ENCODE assay signal across 10 mouse cellular contexts in the genomic region with DNA sequence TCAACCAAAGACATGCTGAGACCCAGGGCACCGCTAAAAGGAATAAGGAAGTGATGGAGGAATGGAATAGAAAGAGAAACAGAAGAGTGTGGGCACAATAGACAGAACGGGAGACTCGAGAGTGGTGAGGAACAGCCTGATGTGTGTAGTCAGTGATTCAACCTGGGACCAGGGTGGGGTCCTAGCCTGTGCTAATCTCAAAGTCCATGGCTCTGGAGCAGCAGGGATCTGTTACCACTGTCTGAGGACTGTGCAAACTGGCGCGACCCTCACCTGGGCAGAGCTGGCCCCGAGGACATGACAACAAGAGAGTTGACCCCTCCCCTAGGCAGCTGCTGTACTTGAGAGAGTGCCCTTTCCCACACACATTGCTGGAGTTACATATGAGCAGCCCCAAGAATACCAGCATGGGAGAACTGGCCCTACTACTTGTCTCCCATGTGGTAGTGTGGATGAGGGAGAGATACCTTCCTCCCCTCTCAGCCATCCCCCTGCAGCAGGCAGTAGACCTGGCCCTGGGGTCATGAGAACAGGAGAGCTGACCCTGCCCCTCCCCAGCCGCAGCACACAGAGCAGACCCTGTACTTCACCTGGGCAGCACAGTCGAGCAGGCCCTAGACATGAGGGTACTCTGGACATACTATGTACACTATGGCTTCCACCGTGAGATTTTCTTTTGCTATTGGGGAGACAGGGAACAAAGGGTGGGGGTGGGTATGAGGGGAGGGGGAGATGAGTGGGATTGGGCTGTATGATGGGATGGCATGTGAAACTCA.
DNase-seq lines count a peak whose midpoint lies in the region; ATAC-seq and TF ChIP-seq lines count a peak whose summit lies in the region.
"Had no signal": no experiment of that assay in that cellular context is flagged by ENCODE, and none has a peak within 500 bp of the region (broad histone marks: within the 10 kb centered on the region; RNA-seq: fewer than 3 reads in every experiment).

No protein-coding gene starts in this region.

- H3K4me3 ChIP-seq in heart, embryonic 15.5 days = no peak overlapping the region
- no peak overlapping the region for H3K4me3 ChIP-seq in heart, adult 2 months
- H3K4me3 ChIP-seq in neural tube, embryonic 11.5 days (ENCODE audit: low read depth, low read length) = no peak overlapping the region
- H3K4me3 ChIP-seq in liver, postnatal 0 days (ENCODE audit: low read depth, low read length) = peak overlapping the region; percentile 23
- H3K4me3 ChIP-seq: limb, embryonic 15.5 days had no signal

- 0 out of 2 replicates have a peak, but pooled peaks have one; percentile 39 for ATAC-seq in heart, embryonic 15.5 days (replicated peaks; ENCODE audit: insufficient number of reproducible peaks, insufficient read depth, low FRiP score, low read depth)
- ATAC-seq in neural tube, embryonic 11.5 days (ENCODE audit: insufficient read depth, low FRiP score, low TSS enrichment) = 0 out of 2 replicates have a peak, but pooled peaks have one; percentile 25
- peak; percentile 43 for ATAC-seq in liver, postnatal 0 days
- ATAC-seq in erythroid progenitor cell, adult 5-6 weeks (replicated peaks; ENCODE audit: low FRiP score, poor library complexity, severe bottlenecking) = no peak

- WGBS in heart, embryonic 15.5 days = 86% methylated on average over 9 of the region's 9 CpGs
- 84% methylated on average over 9 of the region's 9 CpGs for WGBS in heart, adult 2 months
- 91% methylated on average over 9 of the region's 9 CpGs for WGBS in neural tube, embryonic 11.5 days
- WGBS in liver, postnatal 0 days (ENCODE audit: insufficient replicate concordance) = 61% methylated on average over 9 of the region's 9 CpGs

- TF ChIP-seq EP300 in heart, adult 2 months (IDR thresholded peaks at IDR 0.05; ENCODE audit: insufficient read depth, low read depth, low read length) = no peak
- TF ChIP-seq EP300 in liver, postnatal 0 days (IDR thresholded peaks at IDR 0.05; ENCODE audit: low read depth) = no peak

- TF ChIP-seq POLR2A in heart, adult 2 months (IDR thresholded peaks at IDR 0.05; ENCODE audit: insufficient read depth, low read depth, low read length) = no peak

- DNase-seq in heart, adult 2 months = no peak
- DNase-seq in neural tube, embryonic 11.5 days (ENCODE audit: low spot score) = no peak
- DNase-seq in neural tube, embryonic 10.5 days (ENCODE audit: extremely low spot score, low spot score) = no peak
- peak; percentile 27 for DNase-seq in liver, postnatal 0 days
- no peak for DNase-seq in heart, postnatal 10 days
- no peak for DNase-seq in heart, postnatal 36 days
- DNase-seq: thymus, adult 2 months had no signal

- no peaks in the 10 kb centered on the region; the same call in 1 of the 2 replicates for H3K4me1 ChIP-seq in heart, embryonic 15.5 days (replicated peaks)
- H3K4me1 ChIP-seq in heart, adult 2 months (ENCODE audit: control insufficient read depth, insufficient read depth, low read length) = 0 out of 2 replicates have a peak, but pooled peaks cover 3% of the 10 kb centered on the region
- H3K4me1 ChIP-seq in neural tube, embryonic 11.5 days (ENCODE audit: control insufficient read depth, insufficient read depth, low read length) = no peaks in the 10 kb centered on the region
- no peaks in the 10 kb centered on the region for H3K4me1 ChIP-seq in liver, postnatal 0 days (ENCODE audit: insufficient read depth)

- TF ChIP-seq CTCF in heart, adult 2 months (IDR thresholded peaks at IDR 0.05) = no peak
- no peak for TF ChIP-seq CTCF in liver, postnatal 0 days (IDR thresholded peaks at IDR 0.05; ENCODE audit: low read depth)

- H3K4me2 ChIP-seq in heart, embryonic 15.5 days = no peak overlapping the region
- no peak overlapping the region for H3K4me2 ChIP-seq in neural tube, embryonic 11.5 days (ENCODE audit: low read depth)
- peak overlapping the region; percentile 62 for H3K4me2 ChIP-seq in liver, postnatal 0 days (ENCODE audit: low read depth, low read length)
- H3K4me2 ChIP-seq: limb, embryonic 15.5 days had no signal

- H3K27me3 ChIP-seq in heart, embryonic 15.5 days = no peaks in the 10 kb centered on the region
- no peaks in the 10 kb centered on the region for H3K27me3 ChIP-seq in heart, adult 2 months (ENCODE audit: control insufficient read depth, insufficient read depth, low read length)
- H3K27me3 ChIP-seq in neural tube, embryonic 11.5 days (ENCODE audit: control insufficient read depth, insufficient read depth, low read length) = no peaks in the 10 kb centered on the region
- H3K27me3 ChIP-seq in liver, postnatal 0 days (ENCODE audit: insufficient read depth, low read length) = no peaks in the 10 kb centered on the region
- H3K27me3 ChIP-seq: limb, embryonic 15.5 days had no signal

- no peak overlapping the region for H3K9ac ChIP-seq in heart, embryonic 15.5 days
- no peak overlapping the region for H3K9ac ChIP-seq in heart, adult 2 months (ENCODE audit: low read depth, low read length)
- no peak overlapping the region for H3K9ac ChIP-seq in neural tube, embryonic 11.5 days (ENCODE audit: low read length)
- peak overlapping the region; percentile 54 for H3K9ac ChIP-seq in liver, postnatal 0 days (replicated peaks)
- H3K9ac ChIP-seq: limb, embryonic 15.5 days had no signal

- no peak overlapping the region for H3K27ac ChIP-seq in heart, embryonic 15.5 days
- H3K27ac ChIP-seq in heart, adult 2 months = no peak overlapping the region
- no peak overlapping the region for H3K27ac ChIP-seq in neural tube, embryonic 11.5 days (ENCODE audit: low read depth, low read length)
- peak overlapping the region; percentile 91 for H3K27ac ChIP-seq in liver, postnatal 0 days (ENCODE audit: low read depth)
- H3K27ac ChIP-seq: limb, embryonic 15.5 days had no signal

- no peaks in the 10 kb centered on the region for H3K79me2 ChIP-seq in heart, adult 2 months (replicated peaks; ENCODE audit: control insufficient read depth, insufficient read depth, low read length)

- peaks cover 5% of the 10 kb centered on the region; the same call in 1 of the 2 replicates for H3K36me3 ChIP-seq in heart, embryonic 15.5 days
- no peaks in the 10 kb centered on the region for H3K36me3 ChIP-seq in heart, adult 2 months (ENCODE audit: control insufficient read depth, insufficient read depth, low read length)
- H3K36me3 ChIP-seq in neural tube, embryonic 11.5 days (ENCODE audit: control insufficient read depth, insufficient read depth, low read length) = no peaks in the 10 kb centered on the region
- H3K36me3 ChIP-seq in liver, postnatal 0 days (replicated peaks; ENCODE audit: insufficient read depth, low read length) = no peaks in the 10 kb centered on the region

- intact Hi-C loops in heart, adult 2 months (cut with DNase I) = no loop called here
- intact Hi-C loops in heart, postnatal 10 days (cut with DNase I) = no loop called here
- intact Hi-C loops in heart, postnatal 36 days (cut with DNase I) = no loop called here

- H3K9me3 ChIP-seq in heart, embryonic 15.5 days (replicated peaks) = no peaks in the 10 kb centered on the region
- H3K9me3 ChIP-seq in neural tube, embryonic 11.5 days (ENCODE audit: control insufficient read depth, low read length) = no peaks in the 10 kb centered on the region
- no peaks in the 10 kb centered on the region for H3K9me3 ChIP-seq in liver, postnatal 0 days (ENCODE audit: low read length)
- H3K9me3 ChIP-seq: limb, embryonic 15.5 days had no signal
